Mouse (Mus musculus) MEL (cell line): ENCODE results near the gene Fap.

ENCODE experiments used
- BHLHE40 ChIP-seq: IDR thresholded peaks from 2 replicates; pipeline ENCODE4 v1.6.1; 2012; ENCODE audit warnings: low read depth, mild to moderate bottlenecking, inconsistent platforms, low read length, improper control_type of control experiment, borderline replicate concordance
- CTCF ChIP-seq, 3 experiments: IDR thresholded peaks in 2 of 3; conservative IDR thresholded peaks in 1 of 3; 2 replicates each; pipeline ENCODE4 v1.5.1; 2011 to 2012; ENCODE audit warnings: low read length in 3 of 3, low read depth in 2 of 3, mild to moderate bottlenecking in 2 of 3, improper control_type of control experiment in 1 of 3, inconsistent platforms in 1 of 3, mixed read lengths in 1 of 3, moderate library complexity in 1 of 3; ENCODE audit not compliant: control insufficient read depth in 1 of 3, insufficient read depth in 1 of 3, poor library complexity in 1 of 3, severe bottlenecking in 1 of 3
- EP300 ChIP-seq, 2 experiments: IDR thresholded peaks; 2 replicates each; pipeline ENCODE4 v1.6.1; 2011; ENCODE audit warnings: improper control_type of control experiment in 2 of 2, low read length in 2 of 2, low read depth in 1 of 2, mild to moderate bottlenecking in 1 of 2
- GABPA ChIP-seq: IDR thresholded peaks from 2 replicates; pipeline ENCODE4 v1.6.1; 2012; ENCODE audit warnings: low read depth, mild to moderate bottlenecking, inconsistent platforms, low read length, improper control_type of control experiment, moderate library complexity
- HCFC1 ChIP-seq: IDR thresholded peaks from 2 replicates; pipeline ENCODE4 v1.6.1; 2012; ENCODE audit warnings: low read depth, mild to moderate bottlenecking, inconsistent platforms, low read length, improper control_type of control experiment, moderate library complexity
- JUND ChIP-seq: IDR thresholded peaks from 2 replicates; pipeline ENCODE4 v1.6.1; 2011; ENCODE audit warnings: low read depth, mild to moderate bottlenecking, improper control_type of control experiment, low read length
- MEF2A ChIP-seq: IDR thresholded peaks from 2 replicates; pipeline ENCODE4 v1.6.1; 2014; ENCODE audit warnings: low read depth, mild to moderate bottlenecking, inconsistent platforms, low read length, improper control_type of control experiment; ENCODE audit not compliant: poor library complexity, insufficient replicate concordance, severe bottlenecking; ENCODE audit errors: extremely low read depth
- MXI1 ChIP-seq: IDR thresholded peaks from 2 replicates; pipeline ENCODE4 v1.6.1; 2011; ENCODE audit warnings: mild to moderate bottlenecking, low read depth, low read length, improper control_type of control experiment
- POLR2A ChIP-seq, 2 experiments: IDR thresholded peaks; 2 replicates each; pipeline ENCODE4 v1.6.1; 2011 to 2012; ENCODE audit warnings: low read length in 2 of 2, mild to moderate bottlenecking in 2 of 2, control low read depth in 1 of 2, improper control_type of control experiment in 1 of 2, low read depth in 1 of 2, moderate library complexity in 1 of 2; ENCODE audit not compliant: control insufficient read depth in 1 of 2, insufficient read depth in 1 of 2, poor library complexity in 1 of 2
- POLR2AphosphoS2 ChIP-seq: IDR thresholded peaks from 2 replicates; pipeline ENCODE4 v1.6.1; 2011; ENCODE audit warnings: low read length, improper control_type of control experiment
- USF1 ChIP-seq: IDR thresholded peaks from 2 replicates; pipeline ENCODE4 v1.6.1; 2014; ENCODE audit warnings: low read depth, mild to moderate bottlenecking, inconsistent platforms, low read length, improper control_type of control experiment, moderate library complexity

- TF ChIP-seq JUND (no peak), CTCF (IDR thresholded peaks at IDR 0.05 in 2 of 3, conservative IDR thresholded peaks at IDR 0.05 in 1 of 3; ENCODE audit: control insufficient read depth in 1 of 3, insufficient read depth in 1 of 3, low read depth in 2 of 3, low read length in 3 of 3, poor library complexity in 1 of 3, severe bottlenecking in 1 of 3) (no peak), BHLHE40 (no peak), POLR2A (IDR thresholded peaks at IDR 0.05; ENCODE audit: control insufficient read depth in 1 of 2, insufficient read depth in 1 of 2, low read depth in 1 of 2, low read length in 2 of 2, poor library complexity in 1 of 2) (no peak), USF1 (no peak), POLR2AphosphoS2 (no peak), MEF2A (no peak), MXI1 (no peak), EP300 (IDR thresholded peaks at IDR 0.05; ENCODE audit: low read depth in 1 of 2, low read length in 2 of 2) (no peak), HCFC1 (no peak), GABPA (no peak)
Measured at GRCm38 (mm10) chr2:62514477-62514876, 59.4 kb downstream of the Fap start.
